Mouse (Mus musculus) retina, postnatal 1 day (tissue): ENCODE measurements around the gene Snx29.

ENCODE experiments used
- DNase-seq: peaks from one replicate; pipeline ENCODE4 v3.0.0-alpha.2; 2012

The Snx29 gene

GRCm38 (mm10) chr16:11603667-11604422 is 281.1 kb downstream of the Snx29 start:
- DNase-seq: peak; percentile 43

DNA sequence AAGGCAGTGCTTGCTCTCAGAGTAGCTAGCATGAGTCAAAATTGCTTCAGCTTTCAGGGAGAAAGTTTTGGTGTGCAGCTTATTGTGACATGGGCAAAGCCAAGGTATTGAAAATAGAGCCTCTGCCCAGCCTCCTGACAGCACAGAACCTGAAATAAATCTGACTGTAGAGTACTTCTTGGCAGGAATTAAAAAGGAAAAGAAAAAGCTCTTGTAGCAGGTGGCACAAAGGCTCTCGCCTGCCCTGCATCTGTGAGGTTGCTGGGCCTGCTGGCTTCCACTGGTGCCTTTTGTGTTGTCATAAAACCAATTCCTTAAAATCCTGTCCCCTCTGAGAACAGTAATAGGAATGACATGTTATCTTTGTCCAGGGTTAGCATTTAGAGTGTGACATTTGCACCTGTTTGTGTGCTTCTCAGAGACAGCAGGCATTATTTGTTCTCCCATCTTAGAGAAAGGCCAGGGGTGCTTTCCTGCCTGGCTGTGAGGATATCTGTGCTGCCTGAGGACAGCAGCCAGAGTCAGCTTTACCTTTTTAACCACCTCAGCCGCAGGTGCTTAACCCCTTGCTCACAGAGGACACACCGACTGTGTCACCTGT is 289.9 kb downstream of the Snx29 start:
- DNase-seq: no peak

- DNase-seq: no peak
These were observed 291.8 kb downstream of the Snx29 start for GRCm38 (mm10) chr16:11614401-11615014.

DNA sequence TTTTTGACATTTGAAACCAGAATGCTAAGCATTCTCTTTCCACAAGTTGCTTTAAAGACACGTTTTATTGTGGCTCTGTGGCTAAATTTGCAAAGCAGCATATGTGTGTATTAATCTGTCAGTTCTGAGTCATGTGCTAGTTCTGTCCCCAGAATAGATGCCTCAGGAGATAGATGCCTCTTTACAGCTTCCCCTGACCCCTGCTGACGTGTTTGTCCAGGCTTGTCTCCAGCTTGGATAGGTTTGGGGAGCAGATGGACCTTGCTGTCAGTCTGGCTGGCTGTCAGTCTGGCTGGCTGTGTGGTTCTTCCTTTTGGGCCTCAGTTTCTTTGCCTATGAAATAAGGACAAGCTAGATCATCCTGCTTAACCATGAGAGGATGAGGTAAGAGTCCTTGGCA is 292.9 kb downstream of the Snx29 start:
- no peak for DNase-seq

GRCm38 (mm10) chr16:11619951-11620350 is 297.2 kb downstream of the Snx29 start:
- no peak for DNase-seq

GRCm38 (mm10) chr16:11621042-11621441 is 298.3 kb downstream of the Snx29 start:
- DNase-seq: no peak

- DNase-seq: no peak
These were observed 299.0 kb downstream of the Snx29 start for GRCm38 (mm10) chr16:11621664-11622063.

DNA sequence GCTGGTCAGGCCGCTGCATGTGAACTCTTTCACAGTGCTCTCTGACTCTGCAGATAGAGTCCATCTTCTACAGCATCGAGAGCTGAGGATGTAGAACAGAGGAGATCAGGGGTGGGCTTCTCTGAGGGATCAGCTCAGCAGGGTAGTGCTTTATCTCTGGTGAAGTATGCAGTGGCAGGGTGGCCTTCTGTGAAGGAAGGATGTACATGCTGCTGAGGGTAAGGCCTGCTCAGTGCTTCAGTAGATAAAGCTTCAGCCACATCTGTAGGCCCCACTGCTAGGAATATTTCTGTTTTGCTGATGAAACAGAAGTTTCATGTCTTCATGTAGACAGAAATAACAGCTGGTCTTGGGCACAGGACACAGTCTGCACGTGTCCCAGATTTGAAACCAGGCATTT is 300.3 kb downstream of the Snx29 start:
- no peak for DNase-seq

DNA sequence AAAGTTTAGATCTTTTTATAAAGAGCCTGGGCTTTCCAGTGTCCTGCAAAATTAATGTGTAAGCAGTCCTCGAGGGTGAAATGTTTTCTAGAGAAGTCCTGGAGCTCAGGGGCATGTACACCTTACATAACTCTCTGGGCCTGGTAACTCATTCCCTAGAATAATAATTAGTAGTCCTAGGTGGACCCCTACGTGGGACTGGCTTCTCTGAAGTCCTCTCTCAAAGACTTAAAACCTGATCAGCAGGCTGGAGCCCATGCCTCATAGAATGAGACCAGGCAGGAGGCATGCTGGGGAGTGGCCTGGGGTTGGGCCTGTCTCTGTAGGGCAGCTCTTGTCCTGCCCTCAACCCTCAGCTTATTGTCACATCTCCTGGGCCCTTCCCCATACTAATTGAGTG is 301.4 kb downstream of the Snx29 start:
- DNase-seq: no peak

- DNase-seq: peak; percentile 25
These were observed 303.3 kb downstream of the Snx29 start for GRCm38 (mm10) chr16:11626004-11626481.

GRCm38 (mm10) chr16:11626616-11627015 is 303.9 kb downstream of the Snx29 start:
- no peak for DNase-seq

GRCm38 (mm10) chr16:11627866-11628638 is 305.3 kb downstream of the Snx29 start:
- DNase-seq: peak; percentile 27

DNA sequence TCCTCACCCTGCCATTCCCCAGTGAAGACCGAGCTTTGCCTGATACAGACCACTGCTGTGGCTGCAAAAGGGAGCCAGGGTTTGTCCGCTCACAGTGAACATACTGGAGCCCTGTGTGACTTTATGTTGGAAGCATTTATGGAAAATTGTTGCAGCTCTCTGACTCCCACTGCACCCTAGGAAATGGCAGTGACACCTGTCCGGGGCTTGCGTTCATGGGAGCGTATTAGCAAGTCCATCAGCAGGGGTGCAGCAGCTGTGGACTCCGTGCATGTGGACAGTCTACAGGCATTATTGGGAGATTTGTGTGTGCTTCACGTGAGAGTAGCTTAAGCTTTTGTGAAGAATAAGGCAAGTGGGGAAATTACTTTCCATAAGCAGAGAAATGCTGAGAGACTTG is 307.0 kb downstream of the Snx29 start:
- no peak for DNase-seq

GRCm38 (mm10) chr16:11630489-11630888 is 307.8 kb downstream of the Snx29 start:
- peak; percentile 36 for DNase-seq

- no peak for DNase-seq
These were observed 309.6 kb downstream of the Snx29 start for GRCm38 (mm10) chr16:11632205-11632747.

GRCm38 (mm10) chr16:11636196-11636733 is 313.6 kb downstream of the Snx29 start:
- no peak for DNase-seq

DNA sequence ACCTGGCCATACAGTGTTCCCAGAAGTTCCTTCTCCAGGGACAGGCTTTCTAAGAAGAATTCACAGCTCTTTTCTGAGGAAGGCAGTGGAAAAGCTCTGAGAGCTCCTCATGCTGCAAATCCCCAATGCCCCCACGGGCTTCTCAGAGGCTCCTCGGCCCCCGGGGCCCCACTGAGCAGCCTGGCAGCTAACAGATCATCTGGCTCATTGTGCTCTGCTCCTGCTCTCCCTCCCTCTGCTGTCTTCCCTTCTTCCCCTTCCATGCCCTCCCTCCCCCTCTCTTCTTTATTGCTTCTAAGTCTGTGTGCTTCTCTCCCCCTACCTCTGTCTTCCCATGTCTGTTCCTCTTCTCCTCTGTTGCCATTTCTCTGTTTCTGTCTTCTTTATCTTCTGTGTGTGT is 314.2 kb downstream of the Snx29 start:
- DNase-seq: peak; percentile 53

- DNase-seq: no peak
These were observed 315.1 kb downstream of the Snx29 start for GRCm38 (mm10) chr16:11637794-11638193.

GRCm38 (mm10) chr16:11638739-11639138 is 316.0 kb downstream of the Snx29 start:
- no peak for DNase-seq

DNA sequence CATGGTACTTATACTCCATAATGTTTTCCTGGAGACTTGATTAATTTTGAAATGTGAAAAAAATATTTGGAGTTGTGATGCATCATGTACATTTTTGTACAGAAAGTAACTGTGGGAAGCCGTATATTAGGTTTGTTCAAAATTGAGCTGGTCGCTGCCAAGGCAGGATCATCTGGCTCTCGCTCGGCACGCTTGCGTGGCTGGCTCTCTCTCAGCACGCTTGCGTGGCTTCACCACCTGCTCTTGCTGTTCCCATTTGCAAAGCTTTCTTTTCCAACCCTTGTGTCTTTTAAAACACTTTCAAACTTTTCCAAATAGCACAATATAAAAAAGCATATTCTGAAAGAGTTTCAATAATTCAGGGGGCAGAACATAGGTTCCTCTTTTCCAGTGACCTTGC is 317.2 kb downstream of the Snx29 start:
- DNase-seq: no peak

DNA sequence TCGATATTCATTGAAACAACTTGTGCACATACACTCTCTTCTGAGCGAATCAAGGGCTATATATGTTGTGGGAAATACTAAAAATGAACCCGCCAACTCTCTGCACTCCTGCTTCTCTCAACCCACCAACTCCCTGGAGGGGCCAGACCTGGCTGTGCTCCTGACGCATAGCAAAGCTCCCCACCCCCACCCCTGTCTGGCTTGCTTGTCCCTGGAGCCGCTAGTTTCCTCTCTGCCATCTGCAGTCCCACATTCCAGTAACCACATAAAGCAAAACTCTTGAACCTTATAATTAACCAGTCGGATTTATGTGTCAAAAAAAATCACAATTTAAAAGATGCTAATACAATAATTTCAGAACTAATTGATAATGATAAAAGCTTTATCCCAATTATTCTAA is 320.9 kb downstream of the Snx29 start:
- DNase-seq: no peak

DNA sequence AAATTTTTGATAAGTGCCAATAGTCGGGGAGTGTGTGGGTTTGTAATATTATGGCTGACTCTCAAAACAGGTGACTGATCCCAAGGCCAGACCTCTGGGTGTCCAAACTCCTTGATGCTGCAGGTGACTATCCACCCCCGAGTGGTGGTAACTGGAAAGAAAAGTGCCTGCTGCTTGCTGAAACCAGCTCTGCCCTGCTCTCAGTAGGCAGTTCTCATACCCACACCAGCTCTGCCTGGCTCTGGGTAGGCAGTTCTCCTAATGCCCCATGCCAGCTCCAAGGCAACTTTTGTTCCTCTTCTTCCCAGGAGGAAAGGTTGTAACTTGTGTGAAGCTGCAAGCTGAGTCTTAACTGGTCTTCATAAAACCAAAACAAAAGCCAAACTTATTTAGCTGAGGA is 321.7 kb downstream of the Snx29 start:
- DNase-seq: no peak

- no peak for DNase-seq
These were observed 323.0 kb downstream of the Snx29 start for GRCm38 (mm10) chr16:11645668-11646067.
